Mouse (Mus musculus): ENCODE results near the gene Dtnb.

DNA sequence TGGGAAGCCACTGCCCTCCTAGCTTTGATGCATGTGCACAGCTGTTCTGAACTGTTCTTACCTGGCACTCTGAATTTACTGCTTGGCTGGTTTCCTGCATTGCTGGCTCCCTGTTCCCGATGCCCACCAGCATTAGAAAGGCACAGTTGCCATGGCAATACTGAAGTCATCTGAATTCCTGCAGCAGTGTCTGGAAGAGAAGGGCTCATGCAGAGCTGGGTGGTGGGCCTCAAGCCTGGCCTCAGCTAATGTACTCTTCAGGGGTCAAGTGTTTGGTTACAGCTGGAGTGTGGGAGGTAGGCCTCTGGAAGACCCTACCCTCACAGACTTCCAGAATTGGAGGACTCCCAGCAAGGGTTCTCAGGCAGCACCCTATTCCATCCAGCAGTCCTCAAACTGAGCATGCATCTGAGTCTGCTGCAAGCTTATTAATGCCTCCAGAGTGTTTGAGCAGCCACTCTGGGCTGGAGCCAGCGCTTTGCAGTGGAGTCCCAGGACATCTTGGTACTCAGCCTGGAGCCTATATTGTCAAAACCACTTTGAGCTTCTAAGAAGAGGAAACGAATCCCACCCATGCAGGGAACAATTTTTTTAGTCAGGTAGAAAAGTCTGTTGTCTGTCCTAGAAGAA, 211.1 kb downstream of the Dtnb start:
- TF ChIP-seq POLR2A (IDR thresholded peaks at IDR 0.05; ENCODE audit: low read depth, low read length) (no peak), CTCF (IDR thresholded peaks at IDR 0.05; ENCODE audit: extremely low read depth, insufficient read length, insufficient replicate concordance, low read depth, low read length) (no peak)
